Mouse (Mus musculus): ENCODE results near the gene P2rx1.
A peak's percentile ranks its signal among the peaks of the same experiment; 100 is the strongest.

P2rx1 gene

DNA sequence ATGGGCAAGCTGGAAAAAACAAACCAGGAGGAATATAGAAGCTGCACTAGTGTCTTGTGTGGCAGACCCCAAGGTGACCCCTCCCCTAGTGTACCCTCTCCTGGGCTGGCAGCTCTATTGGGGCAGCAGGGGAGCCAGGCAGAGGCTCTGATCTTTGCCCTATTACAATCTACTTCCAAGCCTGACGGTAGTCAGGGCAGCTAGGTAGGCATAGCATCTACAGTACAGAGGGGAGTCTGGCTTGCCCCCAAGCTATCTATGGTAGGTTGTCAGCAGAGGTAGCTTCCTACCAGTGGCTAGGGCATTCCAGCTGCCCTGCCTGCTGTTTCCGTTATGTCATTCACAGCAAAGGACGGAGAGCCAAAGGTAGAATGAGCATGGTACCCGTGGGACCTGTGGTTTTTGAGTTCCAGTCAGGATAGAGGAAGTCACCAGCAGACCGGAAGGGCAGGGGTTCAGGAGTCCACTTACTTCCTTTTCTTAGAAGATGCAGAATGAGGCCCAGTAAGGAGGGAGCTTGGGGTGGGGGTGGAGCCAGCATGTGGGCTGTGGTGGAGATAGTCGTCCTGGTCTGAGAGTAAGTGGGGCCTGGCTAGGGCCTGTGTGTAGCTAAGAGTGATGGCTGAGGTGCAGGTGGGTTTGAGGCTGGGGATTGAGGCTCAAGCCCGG is 25.5 kb downstream of the P2rx1 start:
- DNase-seq, result peak; percentile 26

DNA sequence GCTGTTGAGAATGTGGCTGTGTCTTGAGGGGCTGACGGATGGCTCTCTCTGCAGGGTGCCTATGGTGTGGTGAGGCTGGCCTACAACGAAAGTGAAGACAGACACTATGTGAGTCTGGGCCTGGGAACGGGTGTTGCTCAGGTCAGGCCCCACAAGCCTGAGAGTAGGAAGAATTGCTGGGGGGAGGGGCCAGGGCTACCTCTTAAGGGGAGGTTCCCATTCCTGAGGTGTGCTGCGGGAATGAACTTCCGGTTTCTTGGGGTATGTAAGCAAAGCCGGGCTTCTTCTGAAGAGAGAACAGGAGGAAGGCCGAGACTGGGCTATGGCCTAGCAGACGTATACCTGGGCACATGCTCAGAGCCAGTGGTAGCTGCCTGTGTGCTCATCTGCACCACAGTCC is 28.1 kb downstream of the P2rx1 start:
- DNase-seq, result no peak

DNA sequence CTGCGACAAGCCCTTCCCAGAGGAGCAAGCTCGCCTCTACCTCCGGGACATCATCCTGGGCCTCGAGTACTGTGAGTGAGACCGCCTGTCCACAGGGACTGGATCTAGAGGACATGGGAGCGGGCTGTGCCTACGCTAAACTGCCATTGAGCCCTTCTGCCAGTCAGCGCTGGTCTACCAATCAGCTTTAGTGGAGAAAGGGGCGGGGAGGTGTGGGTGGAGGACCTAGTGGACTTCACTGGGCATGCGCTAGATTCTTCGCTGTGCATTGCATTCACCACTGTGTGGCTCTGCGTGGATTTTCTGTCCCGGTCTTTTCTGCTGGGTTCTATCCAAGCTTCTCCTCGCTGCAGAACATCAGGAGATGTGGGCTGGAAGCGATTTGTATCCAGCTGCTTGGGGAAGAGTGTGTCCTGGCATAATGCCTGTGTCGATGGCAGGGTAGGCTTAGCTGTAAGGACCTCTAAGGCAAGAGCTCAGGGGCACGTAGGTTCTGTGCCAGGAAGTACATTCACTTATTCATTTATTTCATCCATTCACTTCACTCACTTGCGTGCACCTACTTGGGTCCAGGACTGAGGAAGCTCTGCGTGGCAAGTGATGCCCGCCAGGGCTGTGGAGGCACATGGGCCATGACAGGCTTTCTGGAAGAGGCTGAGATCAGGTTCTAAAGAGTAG is 32.1 kb downstream of the P2rx1 start:
- DNase-seq, result peak; percentile 52

DNA sequence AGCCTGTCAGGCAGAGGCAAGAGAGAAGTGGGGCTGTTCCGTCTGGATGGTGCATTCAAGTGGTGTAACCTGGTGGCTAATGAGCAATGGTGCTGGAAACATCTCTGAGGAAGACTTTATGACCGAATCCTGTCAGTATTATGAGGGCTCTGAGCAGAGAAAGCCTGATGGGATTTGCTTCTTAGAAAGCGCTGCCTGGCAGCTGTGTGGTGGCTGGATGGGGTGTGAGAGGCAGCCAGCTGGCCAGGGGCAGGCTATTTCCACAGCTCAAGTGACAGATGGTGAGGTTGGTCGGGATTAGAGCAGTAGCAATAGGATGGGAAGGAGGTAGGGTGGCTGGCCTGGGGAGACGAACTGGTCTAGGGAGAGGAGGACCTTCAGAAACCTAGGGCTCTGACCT is 32.6 kb downstream of the P2rx1 start:
- no peak for DNase-seq

DNA sequence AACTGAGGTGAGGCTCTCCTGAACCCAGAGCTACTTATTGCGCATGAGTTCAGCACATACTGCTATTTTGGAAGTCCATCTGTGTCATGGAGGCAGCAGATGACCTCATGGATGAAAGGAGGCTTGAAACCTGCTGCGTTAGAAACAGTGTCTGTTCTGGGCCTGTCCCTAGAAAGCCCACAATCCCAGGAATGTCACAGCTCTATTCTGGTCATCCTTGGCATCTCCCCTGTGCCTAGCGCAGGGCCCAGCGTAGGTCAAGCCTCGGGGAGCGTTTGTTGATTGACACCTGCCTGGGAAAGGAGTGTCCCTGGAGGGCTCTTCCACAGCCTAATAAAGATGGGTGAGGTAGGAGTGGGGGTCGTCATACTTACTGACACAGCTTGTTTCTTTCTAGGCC is 37.2 kb downstream of the P2rx1 start:
- DNase-seq, result no peak

DNA sequence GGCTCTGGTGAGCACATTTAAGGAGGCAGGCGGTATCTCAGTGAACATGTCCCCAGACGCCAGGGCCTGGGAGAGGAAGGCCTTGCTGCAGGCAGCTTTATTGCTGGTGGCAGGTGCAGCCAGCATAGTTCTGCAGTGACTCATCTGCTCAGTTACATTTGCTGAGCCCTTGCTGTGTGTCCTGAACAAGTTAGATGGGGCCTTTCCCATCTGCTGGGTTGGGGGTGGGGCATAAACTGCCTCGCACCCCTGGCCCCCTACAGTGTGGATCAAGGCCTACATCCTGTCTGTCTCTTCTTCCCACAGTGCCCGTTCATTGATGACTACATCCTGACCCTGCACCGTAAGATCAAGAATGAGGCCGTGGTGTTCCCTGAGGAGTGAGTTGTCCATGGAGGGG is 38.0 kb downstream of the P2rx1 start:
- peak; percentile 63 for DNase-seq

DNA sequence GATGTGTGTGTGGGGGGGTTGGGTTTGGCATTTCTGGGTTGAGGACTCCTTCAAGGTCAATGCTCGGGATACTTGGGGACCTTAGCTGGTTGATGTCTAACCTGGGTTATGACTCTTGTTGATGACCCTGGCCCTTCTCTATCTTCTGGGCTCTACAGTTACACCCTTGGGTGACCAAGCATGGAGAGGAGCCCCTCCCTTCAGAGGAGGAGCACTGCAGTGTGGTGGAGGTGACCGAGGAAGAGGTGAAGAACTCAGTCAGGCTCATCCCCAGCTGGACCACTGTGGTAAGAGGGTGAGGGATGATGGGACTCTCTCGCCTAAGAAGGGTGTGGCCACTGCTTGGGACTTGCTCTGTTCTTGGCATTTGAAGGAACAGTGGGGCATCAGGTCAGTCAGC is 38.8 kb downstream of the P2rx1 start:
- DNase-seq, result no peak

DNA sequence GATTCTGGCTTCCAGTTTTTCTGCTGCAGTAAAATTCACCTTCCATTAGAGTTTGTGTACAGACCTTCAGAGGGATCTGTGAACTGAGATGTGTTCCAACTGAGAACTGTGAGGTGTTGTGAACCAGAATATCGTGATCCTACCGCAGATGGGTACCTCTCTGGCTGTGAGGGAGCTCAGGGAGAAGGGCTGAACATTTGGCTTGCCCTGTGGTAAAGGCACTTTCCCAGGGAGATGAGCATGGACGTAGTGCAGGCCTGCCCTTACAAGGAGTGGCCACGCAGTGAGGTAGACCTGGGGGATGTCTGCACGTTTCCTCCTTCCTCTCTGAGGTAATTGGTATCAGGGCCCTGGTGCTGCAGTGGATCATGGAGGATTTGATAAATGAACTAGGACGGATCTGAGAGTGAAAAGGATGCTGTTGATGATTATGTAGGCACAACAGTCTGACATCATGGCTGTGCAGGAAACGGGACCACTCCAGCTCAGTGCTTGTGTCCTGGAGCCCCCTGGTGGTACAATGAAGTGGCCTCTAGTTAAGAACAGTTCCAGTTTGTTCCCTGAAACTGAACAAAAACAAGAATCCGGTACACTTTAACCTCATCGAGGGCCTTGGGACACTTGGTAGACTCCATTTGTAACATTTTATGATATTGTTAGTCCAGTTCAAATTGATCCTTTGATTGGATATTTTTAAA is 40.3 kb downstream of the P2rx1 start:
- peak; percentile 85 for DNase-seq

DNA sequence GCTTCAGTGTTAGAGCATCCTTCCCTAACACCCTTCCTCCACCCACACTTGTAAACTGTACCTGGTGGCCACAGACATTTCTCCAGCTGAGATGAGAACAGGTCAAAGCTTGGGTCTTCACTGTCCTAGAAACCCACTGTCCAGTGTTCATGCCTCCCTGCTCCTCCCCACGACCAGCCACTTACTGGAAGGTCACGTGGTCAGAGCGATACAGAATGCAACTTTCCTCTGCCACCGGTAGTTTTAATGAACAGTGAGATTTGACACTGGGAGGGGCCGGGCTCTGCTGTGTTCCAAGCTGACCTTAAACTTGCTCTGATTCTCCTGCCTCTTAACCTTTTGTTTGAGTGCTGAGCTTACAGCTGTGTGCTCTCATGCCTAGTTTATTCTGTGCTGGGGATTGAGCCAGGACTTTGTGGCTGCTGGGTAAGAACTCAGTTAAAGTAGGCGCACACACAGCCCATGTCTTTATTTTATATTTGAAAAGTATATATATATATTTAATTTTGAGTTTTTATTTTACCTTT is 45.4 kb downstream of the P2rx1 start:
- DNase-seq, result no peak

DNA sequence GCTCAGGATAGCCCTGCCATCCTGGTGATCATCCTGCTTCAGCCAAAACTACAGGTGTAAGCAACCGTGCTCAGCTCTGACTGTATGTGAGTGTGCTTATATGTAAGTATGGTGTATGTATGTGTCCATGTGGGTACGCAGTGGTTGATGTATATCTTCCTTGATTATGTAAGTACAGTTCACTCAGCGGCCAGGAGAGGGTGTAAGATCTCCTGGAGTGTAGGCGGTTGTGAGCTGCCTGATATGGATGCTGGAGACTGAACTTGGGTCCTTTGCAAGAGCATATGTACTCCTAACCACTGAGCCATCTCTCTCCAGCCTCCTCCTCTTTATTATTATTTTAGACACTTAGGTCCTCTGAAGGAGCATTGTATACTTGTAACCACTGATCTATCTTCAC is 45.9 kb downstream of the P2rx1 start:
- peak; percentile 41 for DNase-seq

DNA sequence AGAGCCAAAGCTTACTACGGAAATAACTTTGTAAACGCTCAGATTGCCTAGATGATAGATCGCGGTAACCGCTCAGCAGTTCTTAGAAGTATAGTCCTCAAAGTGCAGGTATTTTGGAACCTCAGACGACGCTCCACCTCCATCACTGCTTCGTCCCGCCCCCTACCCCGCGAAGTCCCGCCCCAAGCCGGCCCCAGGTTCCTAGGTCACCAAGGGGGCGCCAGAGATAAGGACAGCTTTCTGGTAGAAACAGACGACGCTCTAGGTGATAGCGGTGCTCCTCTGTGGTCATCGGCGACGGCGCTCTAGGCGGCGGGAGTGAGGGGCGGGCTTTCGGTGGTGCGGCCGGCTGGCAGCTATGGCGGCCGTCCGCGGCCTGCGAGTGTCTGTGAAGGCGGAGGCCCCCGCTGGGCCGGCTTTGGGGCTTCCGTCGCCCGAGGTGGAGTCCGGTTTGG is 48.7 kb downstream of the P2rx1 start, which contains the start of gene Ncbp3:
Ncbp3 (plus strand) TSS at position 242 of the 455 bp plus-strand sequence.
- DNase-seq, result peak; percentile 98

DNA sequence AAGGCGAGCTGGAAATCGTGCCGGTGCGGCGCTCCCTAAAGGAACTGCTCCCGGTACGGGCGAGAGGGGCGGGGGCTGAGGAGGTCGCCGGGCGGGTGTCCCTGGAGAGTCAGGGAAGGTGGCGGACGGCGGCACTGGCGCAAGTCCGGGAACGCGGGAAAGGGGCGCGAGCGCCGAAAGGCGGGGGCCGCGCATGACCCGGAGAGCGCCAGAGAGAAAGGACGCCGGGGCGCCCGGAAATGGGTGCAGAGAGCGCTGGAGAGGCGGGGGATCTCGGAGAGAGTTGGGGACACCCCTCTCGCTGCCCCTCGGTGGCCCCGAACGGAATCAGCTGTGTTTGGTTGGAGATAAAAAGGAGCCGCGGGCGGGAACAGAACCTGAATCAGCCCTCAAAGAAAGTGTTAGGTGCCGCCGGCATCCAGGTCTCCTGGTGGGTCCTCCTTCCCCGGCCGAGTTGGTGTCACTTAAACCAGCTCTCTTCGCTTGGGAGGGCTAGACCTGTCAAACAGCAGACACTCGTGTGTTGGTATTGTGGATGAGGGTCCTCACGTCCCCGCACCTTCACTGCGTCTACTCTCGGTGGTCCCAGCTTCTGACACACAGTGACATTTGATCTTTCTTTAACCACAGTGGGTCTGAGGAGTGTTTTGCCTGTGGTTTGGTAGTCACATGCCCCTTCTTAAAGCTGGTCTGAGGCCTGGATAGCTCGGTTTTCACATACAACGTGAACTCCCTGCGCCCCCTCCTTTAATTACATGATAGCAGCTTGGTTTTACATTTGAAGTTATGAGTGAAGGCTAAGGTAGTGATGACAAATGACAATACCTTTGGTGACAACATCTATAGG is 49.4 kb downstream of the P2rx1 start:
- DNase-seq, result peak; percentile 83

DNA sequence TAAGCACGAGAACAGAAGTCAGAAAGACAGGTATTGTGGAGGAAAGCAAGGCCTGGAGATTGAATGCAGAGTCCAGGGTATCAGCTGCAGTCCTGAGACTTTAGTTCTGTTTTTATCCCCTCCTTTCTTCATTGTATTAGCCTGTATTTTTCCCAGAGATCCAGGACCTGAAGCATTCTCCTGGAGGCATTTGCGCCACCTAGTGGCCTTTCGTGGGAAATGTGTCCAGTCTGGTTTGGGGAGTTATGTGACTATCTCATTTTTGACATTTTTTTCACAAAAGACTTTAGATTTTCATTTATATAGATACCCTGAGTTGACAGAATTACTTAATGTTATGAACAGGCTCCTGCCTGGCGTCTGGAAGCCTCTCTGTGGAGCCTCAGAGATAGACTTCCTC is 50.4 kb downstream of the P2rx1 start:
- DNase-seq, result peak; percentile 82

DNA sequence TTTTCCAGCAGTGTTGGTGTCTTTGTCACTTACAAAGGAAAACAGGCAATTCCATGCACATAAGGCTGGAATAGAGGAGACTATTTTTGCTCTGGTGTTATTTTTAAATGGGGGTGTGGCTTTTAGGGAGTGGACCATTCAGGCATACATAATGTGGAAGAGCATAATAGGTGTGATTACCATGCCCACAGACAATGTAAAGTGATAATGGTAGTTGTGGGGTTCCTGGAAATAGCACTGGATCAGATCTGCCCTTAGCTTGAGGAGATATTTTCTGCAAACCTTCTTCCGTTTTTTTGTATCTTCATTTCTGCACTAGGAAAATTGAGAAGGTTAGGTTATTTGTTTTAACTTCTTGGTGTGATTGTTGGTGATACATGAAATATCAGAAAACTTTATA is 53.9 kb downstream of the P2rx1 start:
- no peak for DNase-seq

DNA sequence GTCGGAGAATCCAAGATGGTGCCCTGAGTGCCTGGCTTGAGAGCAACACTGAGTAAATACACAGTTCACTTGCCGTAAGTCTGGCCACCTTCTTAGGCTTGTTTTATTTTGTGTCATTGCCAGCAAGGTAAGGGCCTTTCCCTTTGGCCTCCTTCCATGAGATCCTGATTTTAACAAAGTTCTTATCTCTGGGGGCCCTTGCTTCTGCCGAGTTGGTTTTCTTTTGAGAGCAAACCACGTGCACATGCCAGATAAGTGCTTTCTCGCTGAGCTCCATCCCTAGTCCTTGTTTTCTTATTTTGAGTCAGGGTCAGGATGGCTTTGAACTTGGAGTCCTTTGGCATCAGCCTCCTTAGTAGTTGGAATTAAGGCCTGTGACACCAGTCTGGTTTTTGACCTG is 58.8 kb downstream of the P2rx1 start:
- no peak for DNase-seq

DNA sequence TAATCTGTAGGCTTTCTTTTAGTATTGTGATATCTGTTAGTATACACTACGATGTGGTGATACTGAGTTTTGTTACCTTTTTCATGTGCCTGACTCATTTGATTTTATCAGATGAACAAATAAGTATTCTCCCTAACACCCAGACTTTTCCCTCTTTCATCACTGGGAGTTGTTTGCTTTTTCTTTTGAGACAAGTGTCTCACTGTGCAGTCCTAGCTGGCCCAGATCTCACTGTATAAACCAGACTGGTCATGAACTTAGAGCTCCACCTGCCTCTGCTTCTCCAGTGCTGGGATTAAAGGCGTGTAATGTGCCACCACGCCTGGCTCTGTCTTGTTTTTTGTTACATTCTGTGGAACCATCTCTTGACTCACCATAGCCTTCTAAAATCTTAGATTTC is 60.7 kb downstream of the P2rx1 start:
- DNase-seq, result no peak

DNA sequence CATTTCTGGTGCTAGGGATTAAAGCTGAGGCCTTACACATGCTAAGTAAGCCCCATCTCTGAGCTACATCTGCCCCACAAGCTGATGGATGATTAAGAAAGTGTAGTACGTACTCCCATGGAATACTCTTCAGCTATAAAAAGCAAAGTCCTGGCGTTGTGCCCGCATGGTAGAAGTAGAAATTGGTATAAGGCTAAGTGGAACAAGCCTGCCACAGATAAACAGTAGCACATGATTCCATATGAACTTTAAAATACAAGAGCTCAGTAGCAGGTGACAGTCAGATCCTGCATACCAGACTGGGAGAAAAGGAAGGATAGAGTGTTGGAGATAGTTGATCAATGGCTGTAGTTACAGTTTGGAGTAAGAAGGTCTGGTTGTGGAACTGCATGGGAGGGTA is 62.5 kb downstream of the P2rx1 start:
- no peak for DNase-seq
